Mouse (Mus musculus): ENCODE results near the gene Tmem189. TPM values are rescaled to one million over a fixed set of nuclear protein-coding genes. Genes with fewer than 3 reads are reported as not detected.
A peak's percentile ranks its signal among the peaks of the same experiment; 100 is the strongest.

Tmem189 gene
- total RNA-seq, 2 experiments from 2014 or later = 42.3 to 43.0 TPM

GRCm38 (mm10) chr2:167672212-167672685 is 17.4 kb downstream of the Tmem189 start:
- Histone ChIP-seq H3K4me3 (no peak overlapping the region), H3K27ac (no peak overlapping the region)
- no peak for TF ChIP-seq CTCF (IDR thresholded peaks at IDR 0.05)
- DNase-seq (ENCODE audit: extremely low spot score in 1 of 2, low spot score in 2 of 2) = no peak
- intact Hi-C loops (cut with DNase I) = no loop called here

- Histone ChIP-seq H3K4me3 (no peak overlapping the region), H3K27ac (no peak overlapping the region)
- no peak for TF ChIP-seq CTCF (IDR thresholded peaks at IDR 0.05)
- DNase-seq (ENCODE audit: extremely low spot score in 1 of 2, low spot score in 2 of 2) = no peak
- intact Hi-C loops (cut with DNase I) = no loop called here
Measured at GRCm38 (mm10) chr2:167671101-167671633, 18.5 kb downstream of the Tmem189 start.

- no peak overlapping the region for H3K4me3 ChIP-seq
- no peak for DNase-seq (ENCODE audit: extremely low spot score in 1 of 2, low spot score in 2 of 2)
- H3K27ac ChIP-seq = no peak overlapping the region
- intact Hi-C loops (cut with DNase I) = no loop called here
- TF ChIP-seq CTCF (IDR thresholded peaks at IDR 0.05) = no peak
Measured at GRCm38 (mm10) chr2:167669398-167669797, 20.2 kb downstream of the Tmem189 start.

- DNase-seq (ENCODE audit: extremely low spot score in 1 of 2, low spot score in 2 of 2) = no peak
- no peak overlapping the region for H3K27ac ChIP-seq
- H3K4me3 ChIP-seq = no peak overlapping the region
- intact Hi-C loops (cut with DNase I) = no loop called here
- no peak for TF ChIP-seq CTCF (IDR thresholded peaks at IDR 0.05)
Measured at GRCm38 (mm10) chr2:167668426-167668825, 21.2 kb downstream of the Tmem189 start.

- intact Hi-C loops (cut with DNase I) = no loop called here
- no peak for TF ChIP-seq CTCF (IDR thresholded peaks at IDR 0.05)
- H3K4me3 ChIP-seq = no peak overlapping the region
- no peak overlapping the region for H3K27ac ChIP-seq
- no peak for DNase-seq (ENCODE audit: extremely low spot score in 1 of 2, low spot score in 2 of 2)
Measured at GRCm38 (mm10) chr2:167665972-167666713, 23.5 kb downstream of the Tmem189 start.

GRCm38 (mm10) chr2:167662713-167663112 is 26.9 kb downstream of the Tmem189 start:
- DNase-seq (ENCODE audit: extremely low spot score in 1 of 2, low spot score in 2 of 2) = no peak
- intact Hi-C loops (cut with DNase I) = no loop called here
- TF ChIP-seq CTCF (IDR thresholded peaks at IDR 0.05) = no peak
- H3K4me3 ChIP-seq = no peak overlapping the region
- H3K27ac ChIP-seq = no peak overlapping the region

GRCm38 (mm10) chr2:167661270-167662203 is 28.1 kb downstream of the Tmem189 start, which contains the start of gene Gm20431:
TSS of gene Gm20431 (minus strand) at chr2:167661496.
- Histone ChIP-seq H3K4me3 (peak within 1 kb of the TSS; percentile 87), H3K27ac (peak within 1 kb of the TSS; percentile 89)
- peak; percentile 95 to 97 for DNase-seq (ENCODE audit: extremely low spot score in 1 of 2, low spot score in 2 of 2)
- intact Hi-C loops (cut with DNase I) = loop anchor here (2.0 kb wide), 1 partner anchor 27 kb away; no protein-coding TSS in a partner anchor
- no peak for TF ChIP-seq CTCF (IDR thresholded peaks at IDR 0.05)

- intact Hi-C loops (cut with DNase I) = loop anchor here (2.0 kb wide), 1 partner anchor 26 kb away; no protein-coding TSS in a partner anchor
- TF ChIP-seq CTCF (IDR thresholded peaks at IDR 0.05) = no peak
- H3K4me3 ChIP-seq = peak overlapping the region; percentile 87
- DNase-seq (ENCODE audit: extremely low spot score in 1 of 2, low spot score in 2 of 2) = no peak
- H3K27ac ChIP-seq = peak overlapping the region; percentile 89
Measured at GRCm38 (mm10) chr2:167660611-167660971, 29.0 kb downstream of the Tmem189 start.

GRCm38 (mm10) chr2:167659847-167660610 is 29.6 kb downstream of the Tmem189 start:
- intact Hi-C loops (cut with DNase I) = loop anchor here (2.0 kb wide), 1 partner anchor 25 kb away; no protein-coding TSS in a partner anchor
- no peak for TF ChIP-seq CTCF (IDR thresholded peaks at IDR 0.05)
- DNase-seq (ENCODE audit: extremely low spot score in 1 of 2, low spot score in 2 of 2) = peak in 1 of 2 experiments; percentile 66
- peak overlapping the region; percentile 89 for H3K27ac ChIP-seq
- peak overlapping the region; percentile 87 for H3K4me3 ChIP-seq

GRCm38 (mm10) chr2:167659177-167659846 is 30.3 kb downstream of the Tmem189 start:
- intact Hi-C loops (cut with DNase I) = no loop called here
- Histone ChIP-seq H3K4me3 (peak overlapping the region; percentile 87), H3K27ac (peak overlapping the region; percentile 20; the same call in 1 of the 2 replicates)
- no peak for TF ChIP-seq CTCF (IDR thresholded peaks at IDR 0.05)
- no peak for DNase-seq (ENCODE audit: extremely low spot score in 1 of 2, low spot score in 2 of 2)

All from left cerebral cortex, adult 2 months (tissue).